Mouse (Mus musculus): ENCODE measurements around the gene Unc45b.

Gene Unc45b

GRCm38 (mm10) chr11:82910250-82910649, at the start of gene Unc45b:
TSS of gene Unc45b (plus strand) at chr11:82910550.
- DNase-seq (ENCODE audit: low spot score): no peak

DNA sequence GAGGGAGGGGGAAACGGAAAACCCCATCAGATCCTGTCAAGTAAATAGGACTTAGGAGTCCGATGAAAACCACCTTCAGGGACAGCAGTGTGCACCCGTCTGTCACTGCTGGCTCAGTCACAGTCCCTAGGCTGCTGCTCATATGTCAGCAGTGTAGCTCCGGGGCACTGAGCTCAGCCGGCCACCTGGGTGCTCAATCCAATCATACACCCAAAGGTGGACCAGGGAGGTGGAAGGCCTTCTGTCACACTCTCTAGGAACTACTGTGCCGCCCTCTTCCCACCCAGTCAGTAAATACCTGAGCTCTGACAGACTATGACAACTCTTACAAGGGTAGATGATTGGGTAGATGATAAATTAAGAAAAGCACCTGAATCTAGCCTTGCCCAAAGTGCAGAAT, 49.6 kb upstream of the Unc45b start:
- no peak for DNase-seq (ENCODE audit: low spot score)

- DNase-seq (ENCODE audit: low spot score): no peak
Observed at GRCm38 (mm10) chr11:82861558-82861957, 48.8 kb upstream of the Unc45b start.

- no peak for DNase-seq (ENCODE audit: low spot score)
Observed at GRCm38 (mm10) chr11:82862638-82863037, 47.7 kb upstream of the Unc45b start.

- DNase-seq (ENCODE audit: low spot score): no peak
Observed at GRCm38 (mm10) chr11:82863059-82863458, 47.3 kb upstream of the Unc45b start.

DNA sequence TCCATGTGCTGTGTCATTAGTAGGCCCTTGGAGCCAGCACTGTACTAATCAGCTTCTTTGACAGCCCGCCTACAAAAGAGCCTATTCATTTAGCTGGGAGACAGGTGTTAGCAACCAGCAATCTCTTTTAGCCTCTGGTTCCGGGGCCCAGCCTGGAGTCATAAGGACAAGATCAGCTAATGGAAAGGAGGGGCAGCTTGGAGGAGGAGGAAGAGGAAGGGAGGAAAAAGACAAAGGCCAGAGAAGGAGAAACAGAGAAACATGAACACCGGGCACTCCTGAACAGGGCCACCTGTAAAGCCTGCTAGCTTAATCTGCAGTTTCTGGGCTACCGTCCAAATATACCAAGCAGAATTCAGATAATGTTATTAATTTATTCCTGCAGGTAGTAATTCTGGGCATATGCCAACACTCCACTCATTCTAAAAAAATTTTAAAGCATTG, 46.8 kb upstream of the Unc45b start:
- DNase-seq (ENCODE audit: low spot score): no peak

- no peak for DNase-seq (ENCODE audit: low spot score)
Observed at GRCm38 (mm10) chr11:82865957-82866356, 44.4 kb upstream of the Unc45b start.

- DNase-seq (ENCODE audit: low spot score): no peak
Observed at GRCm38 (mm10) chr11:82866850-82867564, 43.3 kb upstream of the Unc45b start.

- DNase-seq (ENCODE audit: low spot score): no peak
Observed at GRCm38 (mm10) chr11:82867956-82868355, 42.4 kb upstream of the Unc45b start.

- no peak for DNase-seq (ENCODE audit: low spot score)
Observed at GRCm38 (mm10) chr11:82869506-82870172, 40.7 kb upstream of the Unc45b start.

DNA sequence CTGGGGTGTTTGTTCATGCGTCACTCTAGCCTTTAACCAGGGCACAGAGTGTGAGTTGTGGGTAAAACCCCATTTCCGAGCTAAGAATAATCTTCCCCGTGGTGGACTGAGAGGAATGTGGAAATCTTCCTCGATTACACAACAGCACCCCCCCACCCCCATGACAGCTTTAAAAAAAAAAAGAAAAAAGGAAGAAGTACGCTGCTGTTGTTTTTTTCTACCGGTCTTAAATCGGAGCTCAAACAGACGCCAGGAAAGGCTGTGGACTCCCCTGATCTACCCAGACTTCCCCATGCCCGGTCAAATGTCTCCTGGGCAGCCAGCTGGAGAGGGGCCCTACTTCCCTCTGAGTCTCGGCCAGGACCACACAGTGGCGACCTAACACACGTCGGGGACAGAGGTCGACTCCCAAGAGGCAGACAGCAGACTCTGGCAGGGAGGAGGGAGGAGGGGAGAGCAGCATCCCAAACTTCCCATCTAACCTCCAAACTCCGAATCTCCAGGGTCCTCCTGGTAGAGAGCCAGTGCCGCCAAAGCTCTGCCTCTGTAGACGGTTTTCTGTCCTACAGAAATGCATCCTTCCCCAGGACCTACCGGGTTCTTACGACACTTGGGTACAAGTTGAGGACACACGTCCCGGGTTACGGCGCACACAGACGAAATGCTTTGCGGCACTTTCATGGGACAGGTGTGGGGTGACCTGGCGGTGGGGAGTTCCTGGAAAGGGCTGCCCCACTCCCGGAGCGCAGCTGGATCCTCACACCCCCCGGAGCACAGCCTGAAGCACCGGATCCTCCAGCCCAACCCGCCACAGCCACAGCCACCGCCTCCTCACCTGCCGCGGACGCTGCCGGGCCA, 39.9 kb upstream of the Unc45b start:
- DNase-seq (ENCODE audit: low spot score): peak; percentile 25

DNA sequence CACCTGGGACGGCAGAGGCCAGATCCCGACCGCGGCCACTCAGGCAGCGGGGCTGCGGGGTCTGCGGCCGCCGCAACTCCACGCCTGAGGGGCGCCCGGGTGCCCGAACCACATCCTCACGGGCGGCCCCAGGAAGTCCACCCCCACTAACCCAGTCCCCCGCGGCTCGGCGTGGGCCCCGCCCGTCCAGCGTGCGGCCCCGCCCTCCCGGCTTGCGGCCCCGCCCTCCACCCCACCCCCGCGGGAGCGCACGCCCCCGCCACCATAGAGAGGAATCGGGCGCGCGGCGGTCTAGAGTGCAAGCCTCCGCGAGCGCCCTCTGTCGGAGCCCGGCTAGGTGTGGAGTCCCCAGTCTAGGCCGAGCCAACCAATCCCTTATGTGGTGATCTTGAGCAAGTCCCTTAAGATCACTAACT, 39.3 kb upstream of the Unc45b start, which contains the start of gene Rffl:
Rffl (minus strand) TSS at position 180 of the 416 bp plus-strand sequence.
- peak; percentile 84 for DNase-seq (ENCODE audit: low spot score)

- no peak for DNase-seq (ENCODE audit: low spot score)
Observed at GRCm38 (mm10) chr11:82874924-82875323, 35.4 kb upstream of the Unc45b start.

DNA sequence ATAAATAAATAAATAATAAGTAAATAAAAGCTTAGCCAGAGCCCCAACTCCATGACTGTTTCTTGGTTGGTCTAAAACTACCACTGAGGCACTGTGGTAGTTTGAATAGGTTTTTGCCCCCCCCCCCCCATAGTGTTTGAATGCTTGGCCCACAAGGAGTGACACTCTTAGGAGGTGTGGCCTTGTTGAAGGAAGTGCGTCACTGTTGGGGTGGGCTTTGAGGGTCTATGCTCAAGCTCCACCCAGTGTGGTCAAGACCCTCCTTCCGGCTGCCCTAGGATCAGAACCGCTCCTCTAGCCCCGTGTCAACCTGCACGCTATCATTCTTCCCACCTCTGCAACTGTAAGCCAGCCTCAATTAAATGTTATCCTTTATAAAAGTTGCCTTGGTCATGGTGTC, 34.7 kb upstream of the Unc45b start:
- no peak for DNase-seq (ENCODE audit: low spot score)

DNA sequence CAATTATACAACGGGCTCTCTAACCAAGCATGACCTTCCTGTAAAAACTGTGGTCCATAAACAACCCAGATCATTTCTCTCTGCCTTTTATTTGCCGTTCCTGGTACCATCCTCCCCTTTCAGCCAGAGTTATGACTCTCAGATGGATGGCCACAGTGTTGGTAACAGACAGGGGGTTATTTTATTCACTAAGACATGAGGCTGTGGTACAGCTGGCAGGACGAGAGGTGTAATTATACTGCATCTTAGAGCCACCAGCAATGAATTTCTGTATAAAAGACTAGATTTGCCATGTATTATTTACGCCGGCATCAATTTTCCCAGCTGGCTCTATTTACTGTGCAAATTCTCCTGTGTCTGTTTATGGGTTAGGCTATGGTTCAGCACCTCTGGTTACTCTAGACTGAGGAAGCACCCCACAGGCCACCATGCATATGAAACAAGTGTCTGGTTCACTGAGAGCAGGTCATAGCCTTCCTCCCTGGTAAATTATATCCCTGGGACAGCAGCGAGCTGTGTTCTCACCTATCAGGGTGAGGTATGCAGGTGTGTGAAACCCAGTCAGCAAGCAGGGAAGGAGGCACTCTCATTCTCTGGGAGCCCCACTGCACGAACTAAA, 32.5 kb upstream of the Unc45b start:
- no peak for DNase-seq (ENCODE audit: low spot score)

GRCm38 (mm10) chr11:82883180-82883579, 27.2 kb upstream of the Unc45b start:
- no peak for DNase-seq (ENCODE audit: low spot score)

DNA sequence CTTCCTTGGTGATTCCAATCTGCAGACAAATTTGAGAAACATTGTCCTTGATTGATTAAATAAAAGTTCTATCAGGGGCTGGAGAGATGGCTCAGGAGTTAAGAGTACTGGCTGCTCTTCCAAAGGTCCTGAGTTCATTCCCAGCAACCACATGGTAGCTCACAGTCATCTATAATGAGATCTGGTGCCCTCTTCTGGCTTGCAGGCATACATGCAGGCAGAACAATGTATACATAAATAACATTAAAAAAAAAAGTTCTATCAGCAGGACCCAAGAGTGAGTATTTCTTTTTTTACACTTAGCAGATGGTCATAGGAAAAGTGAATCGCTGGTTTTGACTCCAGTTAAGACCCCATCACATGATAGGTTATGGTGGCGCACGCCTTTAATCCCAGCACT, 23.8 kb upstream of the Unc45b start:
- no peak for DNase-seq (ENCODE audit: low spot score)

DNA sequence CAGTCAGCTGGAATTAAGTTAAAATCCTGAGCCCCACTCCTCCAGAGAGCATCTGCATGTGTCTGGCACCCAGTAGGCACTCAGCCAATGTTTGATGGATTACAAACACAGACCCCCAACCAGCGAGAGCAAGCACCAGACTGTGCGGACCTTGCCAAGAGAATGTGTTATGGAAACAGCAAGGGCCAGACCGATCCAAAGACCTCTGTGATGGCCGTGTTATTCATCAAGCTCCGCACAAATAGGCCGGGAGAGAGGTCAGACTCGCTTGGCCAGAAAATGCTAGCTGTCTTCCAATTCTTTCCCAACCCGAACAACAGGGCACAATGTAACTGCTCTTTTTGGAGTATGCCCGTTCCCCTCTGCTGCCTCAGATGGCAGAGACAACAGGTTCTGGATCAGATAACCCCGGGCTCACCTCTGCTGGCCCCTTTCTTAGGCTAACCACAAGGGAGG, 21.8 kb upstream of the Unc45b start:
- no peak for DNase-seq (ENCODE audit: low spot score)

GRCm38 (mm10) chr11:82889524-82890341, 20.6 kb upstream of the Unc45b start:
- DNase-seq (ENCODE audit: low spot score): no peak

DNA sequence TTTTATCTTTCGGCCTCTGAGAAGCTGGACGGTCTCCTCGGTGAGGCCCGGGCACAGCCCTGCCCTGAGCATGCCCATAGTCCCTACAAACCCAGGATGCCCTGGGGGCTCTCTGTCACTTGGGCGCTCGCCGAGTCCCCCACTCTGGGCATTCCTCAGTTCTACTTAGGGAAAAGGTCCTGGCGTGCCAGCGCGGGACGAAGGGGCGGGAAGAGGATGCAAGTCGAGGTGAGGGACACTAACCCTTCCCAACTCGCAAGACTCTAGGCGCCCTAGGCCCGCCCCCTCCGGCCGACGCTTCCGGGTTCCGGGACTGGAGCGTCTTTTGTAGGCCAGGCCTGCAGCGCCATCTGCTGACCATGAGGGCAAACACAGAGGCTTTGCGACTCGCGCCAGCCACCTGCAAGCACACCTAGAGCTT, 20.0 kb upstream of the Unc45b start, which contains the start of gene Rad51d:
Rad51d (minus strand) TSS at position 273 of the 421 bp plus-strand sequence.
- peak; percentile 83 for DNase-seq (ENCODE audit: low spot score)

- no peak for DNase-seq (ENCODE audit: low spot score)
Observed at GRCm38 (mm10) chr11:82891936-82892335, 18.4 kb upstream of the Unc45b start, which contains the start of gene Fndc8. TSS of gene Fndc8 (plus strand) at chr11:82892124.
